Mouse (Mus musculus): ENCODE data around the gene Klhl41.

DNA sequence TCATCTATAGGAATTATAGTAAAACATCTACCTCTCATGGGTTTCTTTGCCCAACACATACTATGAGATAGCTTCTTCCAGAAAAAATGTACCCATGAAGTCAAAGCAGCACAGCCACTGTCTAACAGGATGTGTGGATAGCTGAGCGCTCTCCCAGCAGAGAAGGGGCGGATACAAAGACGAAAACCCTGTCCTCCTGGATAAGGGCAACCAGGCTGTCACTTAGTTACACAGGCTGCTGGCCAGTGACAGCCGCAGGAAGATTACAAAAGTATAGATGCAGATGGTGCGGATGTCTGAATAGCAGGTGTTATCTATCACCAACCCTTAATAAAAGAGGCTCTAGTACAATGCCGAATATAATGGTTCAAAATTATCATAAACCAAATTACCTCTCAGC, 20.9 kb downstream of the Klhl41 start:
- TF ChIP-seq CTCF (IDR thresholded peaks at IDR 0.05; ENCODE audit: borderline replicate concordance, insufficient read depth, low read depth, low read length) (no peak), POLR2A (IDR thresholded peaks at IDR 0.05; ENCODE audit: borderline replicate concordance, insufficient read depth, low read length) (no peak)

Measured in cerebellum, adult 2 months (tissue).